Mouse (Mus musculus) hindbrain, embryonic 14.5 days (tissue): Measurements from ENCODE around the gene Nav2. TPM values are rescaled to one million over a fixed set of nuclear protein-coding genes. Genes with fewer than 3 reads are reported as not detected.

Experiments used
- ATAC-seq: fragments of 200-750 bp; cut with Nextera tagmentation; 2 replicates; pipeline ENCODE4 v1.8.0; 2017; ENCODE audit warnings: moderate number of reproducible peaks, mild to moderate bottlenecking, moderate TSS enrichment, moderate library complexity; ENCODE audit not compliant: low FRiP score
- DNase-seq: peaks from one replicate; pipeline ENCODE4 v3.0.0-alpha.2; 2015; ENCODE audit warnings: low spot score
- H3K27ac ChIP-seq: fragments of 300-500 bp; sonication (generic); 2 replicates; pipeline ENCODE4 v1.5.1; 2014; ENCODE audit warnings: mild to moderate bottlenecking, moderate library complexity
- H3K27me3 ChIP-seq: fragments of 300-500 bp; sonication (generic); 2 replicates; pipeline ENCODE4 v1.6.1; 2014; ENCODE audit warnings: mild to moderate bottlenecking, low read length, mixed read lengths; ENCODE audit not compliant: control insufficient read depth, insufficient read depth
- H3K36me3 ChIP-seq: fragments of 300-500 bp; sonication (generic); replicated peaks from 2 replicates; pipeline ENCODE4 v1.6.1; 2014; ENCODE audit not compliant: control insufficient read depth, insufficient read depth
- H3K4me1 ChIP-seq: fragments of 300-500 bp; sonication (generic); replicated peaks from 2 replicates; pipeline ENCODE4 v1.6.1; 2014; ENCODE audit warnings: antibody characterized with exemption, low read length, mixed read lengths; ENCODE audit not compliant: control insufficient read depth, insufficient read depth
- H3K4me2 ChIP-seq: fragments of 300-500 bp; sonication (generic); replicated peaks from 2 replicates; pipeline ENCODE4 v1.6.1; 2014; ENCODE audit warnings: mild to moderate bottlenecking, moderate library complexity
- H3K4me3 ChIP-seq: fragments of 300-500 bp; sonication (generic); replicated peaks from 2 replicates; pipeline ENCODE4 v1.5.1; 2014; ENCODE audit warnings: mild to moderate bottlenecking, low read length
- H3K9ac ChIP-seq: fragments of 300-500 bp; sonication (generic); 2 replicates; pipeline ENCODE4 v1.6.1; 2014
- H3K9me3 ChIP-seq: fragments of 300-500 bp; sonication (generic); 2 replicates; pipeline ENCODE4 v1.6.1; 2016; ENCODE audit warnings: low read length; ENCODE audit not compliant: control insufficient read depth
- whole genome bisulfite sequencing: fragments of 180-500 bp; shearing (Covaris S2); extraction: QIAGEN DNeasy Blood & Tissue Kit; methylation state at CpG from one replicate; pipeline ENCODE4 v1.1.7; 2014; 5-methylcytosine and 5-hydroxymethylcytosine counted together
- polyA plus RNA-seq: library from polyadenylated mRNA; unstranded; fragments of >200 nt; fragmentation: Nextera tagmentation; extraction: Ambion mirVana; gene quantifications from 2 replicates; pipeline ENCODE4 v1.2.1, GENCODE M21; 2014

The Nav2 gene
- polyA plus RNA-seq, 1 experiment from 2014 or later, result 28.2 TPM

DNA sequence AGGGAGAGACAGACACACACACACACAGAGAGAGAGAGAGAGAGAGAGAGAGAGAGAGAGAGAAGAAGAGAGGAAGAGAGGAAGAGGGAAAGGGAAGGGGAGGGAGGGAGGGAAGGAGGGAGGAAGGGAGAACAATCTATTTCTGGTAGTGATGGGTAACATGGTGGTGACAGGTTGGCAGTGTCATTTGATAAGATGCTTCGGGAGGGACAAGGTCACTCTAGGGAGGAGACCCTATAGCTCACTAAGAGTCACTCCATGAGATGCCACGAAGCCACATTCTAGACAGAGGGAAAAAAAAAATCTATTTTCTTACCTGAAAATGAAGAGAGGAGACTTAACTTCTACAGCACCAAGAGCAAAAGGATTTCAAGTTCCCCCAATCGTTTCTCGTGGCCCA is 12.5 kb upstream of the Nav2 start:
- Histone ChIP-seq H3K9ac (no peak overlapping the region), H3K27ac (no peak overlapping the region), H3K36me3 (no peaks in the 10 kb centered on the region), H3K4me3 (no peak overlapping the region), H3K9me3 (no peaks in the 10 kb centered on the region), H3K4me2 (no peak overlapping the region), H3K27me3 (no peaks in the 10 kb centered on the region), H3K4me1 (peaks cover 17% of the 10 kb centered on the region)
- WGBS, result 79% methylated on average over 4 of the region's 4 CpGs
- ATAC-seq (no peak), DNase-seq (no peak)

GRCm38 (mm10) chr7:48897539-48898163 is 10.9 kb upstream of the Nav2 start:
- no peaks in the 10 kb centered on the region for H3K27me3 ChIP-seq
- no peak overlapping the region for H3K9ac ChIP-seq
- no peak overlapping the region for H3K4me3 ChIP-seq
- no peak for ATAC-seq
- peak overlapping the region; percentile 8 for H3K4me2 ChIP-seq
- H3K36me3 ChIP-seq, result no peaks in the 10 kb centered on the region
- DNase-seq, result peak; percentile 60
- peaks cover 17% of the 10 kb centered on the region for H3K4me1 ChIP-seq
- H3K27ac ChIP-seq, result 0 out of 2 replicates have a peak overlapping the region, but pooled peaks have one; percentile 24
- H3K9me3 ChIP-seq, result no peaks in the 10 kb centered on the region
- 27% methylated on average over 24 of the region's 24 CpGs for WGBS

GRCm38 (mm10) chr7:48898416-48898815 is 10.1 kb upstream of the Nav2 start:
- Histone ChIP-seq H3K9me3 (no peaks in the 10 kb centered on the region), H3K4me1 (peaks cover 22% of the 10 kb centered on the region), H3K9ac (no peak overlapping the region), H3K27me3 (no peaks in the 10 kb centered on the region), H3K4me3 (no peak overlapping the region), H3K36me3 (no peaks in the 10 kb centered on the region), H3K4me2 (no peak overlapping the region), H3K27ac (no peak overlapping the region)
- DNase-seq, result no peak
- 57% methylated on average over 9 of the region's 9 CpGs for WGBS
- no peak for ATAC-seq

- ATAC-seq, result no peak
- DNase-seq, result no peak
- H3K4me1 ChIP-seq, result peaks cover 22% of the 10 kb centered on the region
- H3K27me3 ChIP-seq, result no peaks in the 10 kb centered on the region
- H3K4me3 ChIP-seq, result no peak overlapping the region
- H3K9me3 ChIP-seq, result no peaks in the 10 kb centered on the region
- WGBS, result 76% methylated on average over 8 of the region's 8 CpGs
- H3K4me2 ChIP-seq, result no peak overlapping the region
- H3K36me3 ChIP-seq, result no peaks in the 10 kb centered on the region
- no peak overlapping the region for H3K9ac ChIP-seq
- H3K27ac ChIP-seq, result no peak overlapping the region
These were observed 7.9 kb upstream of the Nav2 start for GRCm38 (mm10) chr7:48900408-48901167.

- Histone ChIP-seq H3K36me3 (no peaks in the 10 kb centered on the region), H3K4me3 (no peak overlapping the region), H3K4me2 (no peak overlapping the region), H3K27ac (no peak overlapping the region), H3K9ac (no peak overlapping the region), H3K4me1 (peaks cover 16% of the 10 kb centered on the region), H3K27me3 (no peaks in the 10 kb centered on the region), H3K9me3 (no peaks in the 10 kb centered on the region)
- 10% methylated on average over 2 of the region's 2 CpGs for WGBS
- ATAC-seq (peak; percentile 54; the same call in 1 of the 2 replicates), DNase-seq (no peak)
These were observed 6.1 kb upstream of the Nav2 start for GRCm38 (mm10) chr7:48902454-48902853.

- Histone ChIP-seq H3K9ac (no peak overlapping the region), H3K27ac (peak overlapping the region; percentile 16; the same call in 1 of the 2 replicates), H3K4me3 (no peak overlapping the region), H3K9me3 (no peaks in the 10 kb centered on the region), H3K36me3 (no peaks in the 10 kb centered on the region), H3K4me2 (no peak overlapping the region), H3K4me1 (peaks cover 11% of the 10 kb centered on the region), H3K27me3 (no peaks in the 10 kb centered on the region)
- DNase-seq (no peak), ATAC-seq (0 out of 2 replicates have a peak, but pooled peaks have one; percentile 27)
- 54% methylated on average over 4 of the region's 4 CpGs for WGBS
These were observed 791 bp downstream of the Nav2 start for GRCm38 (mm10) chr7:48909342-48909671.

GRCm38 (mm10) chr7:48910282-48910681 is 1.8 kb downstream of the Nav2 start:
- 41% methylated on average over 6 of the region's 6 CpGs for WGBS
- DNase-seq (peak; percentile 54), ATAC-seq (no peak)
- H3K27me3 ChIP-seq, result no peaks in the 10 kb centered on the region
- no peak overlapping the region for H3K9ac ChIP-seq
- H3K36me3 ChIP-seq, result no peaks in the 10 kb centered on the region
- no peak overlapping the region for H3K4me3 ChIP-seq
- no peaks in the 10 kb centered on the region for H3K9me3 ChIP-seq
- H3K4me1 ChIP-seq, result peaks cover 19% of the 10 kb centered on the region
- no peak overlapping the region for H3K4me2 ChIP-seq
- H3K27ac ChIP-seq, result no peak overlapping the region

- H3K4me2 ChIP-seq, result no peak overlapping the region
- no peaks in the 10 kb centered on the region for H3K9me3 ChIP-seq
- H3K4me1 ChIP-seq, result peaks cover 22% of the 10 kb centered on the region
- DNase-seq (no peak), ATAC-seq (no peak)
- H3K27me3 ChIP-seq, result no peaks in the 10 kb centered on the region
- H3K4me3 ChIP-seq, result no peak overlapping the region
- no peak overlapping the region for H3K9ac ChIP-seq
- no peak overlapping the region for H3K27ac ChIP-seq
- no peaks in the 10 kb centered on the region for H3K36me3 ChIP-seq
These were observed 2.6 kb downstream of the Nav2 start for GRCm38 (mm10) chr7:48911146-48911545.

DNA sequence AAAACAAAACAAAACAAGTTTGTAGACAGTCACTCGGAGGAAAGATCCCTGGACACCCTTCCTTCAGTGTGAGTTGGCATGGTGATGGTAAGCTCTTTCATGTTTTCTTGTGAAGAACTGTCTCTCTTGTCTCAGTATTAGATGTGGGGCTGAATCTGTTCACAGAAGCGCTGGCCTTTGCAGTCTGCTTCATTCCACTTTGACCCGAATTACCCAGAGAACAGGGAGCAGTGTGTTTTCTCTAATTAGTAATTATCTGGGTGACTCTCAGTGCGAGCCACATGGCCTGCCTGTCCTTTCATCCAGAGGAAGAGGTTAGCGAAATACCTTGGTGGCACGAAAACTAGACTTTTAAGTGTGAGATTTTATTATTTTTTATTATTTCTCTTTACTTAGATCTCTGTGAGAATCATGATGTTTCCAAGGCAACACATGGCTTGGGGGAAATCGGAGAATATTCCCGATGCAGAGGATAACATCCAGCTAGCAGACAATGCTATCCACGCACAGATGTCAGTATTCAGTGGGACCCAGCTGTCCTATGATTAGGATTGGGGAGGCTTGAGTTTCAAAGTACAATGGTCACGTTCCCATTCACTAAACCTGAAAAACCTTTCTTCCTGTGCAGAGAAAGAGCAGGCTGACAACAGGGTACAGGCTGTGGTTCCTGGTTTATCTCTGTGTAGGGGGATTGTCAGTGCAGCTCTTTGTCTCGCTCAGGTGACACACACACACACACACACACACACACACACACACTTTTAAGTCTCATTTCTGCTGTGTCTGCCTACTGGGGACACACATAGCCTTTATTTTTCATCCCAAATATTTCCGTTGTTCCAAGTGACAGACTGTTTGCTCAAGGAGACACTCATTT is 6.4 kb downstream of the Nav2 start:
- Histone ChIP-seq H3K9ac (no peak overlapping the region), H3K27ac (peak overlapping the region; percentile 27; the same call in 1 of the 2 replicates), H3K27me3 (0 out of 2 replicates have a peak, but pooled peaks cover 5% of the 10 kb centered on the region), H3K4me1 (peaks cover 22% of the 10 kb centered on the region; the same call in 1 of the 2 replicates), H3K4me2 (no peak overlapping the region), H3K36me3 (no peaks in the 10 kb centered on the region), H3K4me3 (no peak overlapping the region), H3K9me3 (no peaks in the 10 kb centered on the region)
- ATAC-seq (peak; percentile 37), DNase-seq (no peak)
- 38% methylated on average over 12 of the region's 12 CpGs for WGBS
